Mouse (Mus musculus) kidney, postnatal 0 days (tissue): Measurements from ENCODE around the gene Ptprk. TPM values are rescaled to one million over a fixed set of nuclear protein-coding genes. Genes with fewer than 3 reads are reported as not detected.
A peak's percentile ranks its signal among the peaks of the same experiment; 100 is the strongest.

Source experiments
- ATAC-seq: fragments of 200-750 bp; cut with Nextera tagmentation; replicated peaks from 2 replicates; pipeline ENCODE4 v1.8.0; 2017; ENCODE audit warnings: low read depth, moderate number of reproducible peaks, moderate TSS enrichment, moderate library complexity; ENCODE audit not compliant: low FRiP score
- DNase-seq: peaks from one replicate; pipeline ENCODE4 v3.0.0-alpha.2; 2016; ENCODE audit warnings: low spot score
- H3K27ac ChIP-seq: fragments of 300-500 bp; sonication (generic); 2 replicates; pipeline ENCODE4 v1.5.1; 2014; ENCODE audit warnings: mild to moderate bottlenecking
- H3K27me3 ChIP-seq: fragments of 300-500 bp; sonication (generic); 2 replicates; pipeline ENCODE4 v1.6.1; 2014; ENCODE audit warnings: low read length, mixed read lengths; ENCODE audit not compliant: insufficient read depth
- H3K36me3 ChIP-seq: fragments of 300-500 bp; sonication (generic); 2 replicates; pipeline ENCODE4 v1.6.1; 2014; ENCODE audit warnings: low read length, mixed read lengths; ENCODE audit not compliant: insufficient read depth
- H3K4me1 ChIP-seq: fragments of 300-500 bp; sonication (generic); replicated peaks from 2 replicates; pipeline ENCODE4 v1.6.1; 2014; ENCODE audit warnings: antibody characterized with exemption, low read length, mixed read lengths; ENCODE audit not compliant: insufficient read depth
- H3K4me2 ChIP-seq: fragments of 300-500 bp; sonication (generic); 2 replicates; pipeline ENCODE4 v1.6.1; 2014; ENCODE audit warnings: mild to moderate bottlenecking, low read length, moderate library complexity, mixed read lengths
- H3K4me3 ChIP-seq: fragments of 300-500 bp; sonication (generic); replicated peaks from 2 replicates; pipeline ENCODE4 v1.5.1; 2014; ENCODE audit warnings: low read depth, low read length
- H3K9ac ChIP-seq: fragments of 300-500 bp; sonication (generic); 2 replicates; pipeline ENCODE4 v1.6.1; 2014; ENCODE audit warnings: low read depth, low read length
- H3K9me3 ChIP-seq: fragments of 300-500 bp; sonication (generic); replicated peaks from 2 replicates; pipeline ENCODE4 v1.6.1; 2016; ENCODE audit warnings: low read length, inconsistent platforms, mixed read lengths
- CTCF ChIP-seq: IDR thresholded peaks from 2 replicates; pipeline ENCODE4 v1.5.1; 2016; ENCODE audit warnings: antibody characterized with exemption, low read depth, mild to moderate bottlenecking, moderate library complexity
- WGBS: fragments of 180-500 bp; shearing (Covaris S2); extraction: QIAGEN DNeasy Blood & Tissue Kit; methylation state at CpG from one replicate; pipeline ENCODE4 v1.1.7; 2014; 5-methylcytosine and 5-hydroxymethylcytosine counted together
- polyA plus RNA-seq: library from polyadenylated mRNA; unstranded; fragments of >200 nt; fragmentation: Nextera tagmentation; extraction: Ambion mirVana; gene quantifications from 2 replicates; pipeline ENCODE4 v1.2.1, GENCODE M21; 2015

Gene Ptprk
- polyA plus RNA-seq, 1 experiment from 2014 or later, result 24.5 TPM

DNA sequence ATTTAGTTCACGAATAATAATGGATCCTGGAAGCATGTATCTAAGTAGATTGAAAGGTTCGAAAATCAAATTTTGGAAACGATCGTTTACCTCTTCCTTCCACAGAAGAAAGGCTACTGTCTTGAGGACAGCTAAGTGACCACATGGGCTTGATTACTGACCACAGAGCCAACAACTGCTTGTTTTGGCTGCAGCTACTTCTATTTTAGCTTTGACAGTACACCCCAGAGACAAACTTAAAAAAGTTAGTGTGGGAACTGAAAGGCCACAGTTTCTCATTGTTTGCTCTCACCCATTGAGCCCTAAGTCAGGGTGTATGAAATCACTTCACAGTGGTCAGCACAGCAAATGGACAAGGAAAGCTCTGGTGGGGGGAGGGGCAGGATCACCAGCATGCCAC lies 174.4 kb downstream of the Ptprk start:
- H3K9me3 ChIP-seq, result no peaks in the 10 kb centered on the region
- H3K9ac ChIP-seq, result no peak overlapping the region
- H3K4me1 ChIP-seq, result no peaks in the 10 kb centered on the region
- H3K27ac ChIP-seq, result no peak overlapping the region
- ATAC-seq (no peak), DNase-seq (no peak)
- no peaks in the 10 kb centered on the region for H3K27me3 ChIP-seq
- H3K36me3 ChIP-seq, result no peaks in the 10 kb centered on the region
- TF ChIP-seq CTCF, result no peak
- no peak overlapping the region for H3K4me3 ChIP-seq
- WGBS, result 66% methylated on average over 4 of the region's 4 CpGs
- H3K4me2 ChIP-seq, result no peak overlapping the region

DNA sequence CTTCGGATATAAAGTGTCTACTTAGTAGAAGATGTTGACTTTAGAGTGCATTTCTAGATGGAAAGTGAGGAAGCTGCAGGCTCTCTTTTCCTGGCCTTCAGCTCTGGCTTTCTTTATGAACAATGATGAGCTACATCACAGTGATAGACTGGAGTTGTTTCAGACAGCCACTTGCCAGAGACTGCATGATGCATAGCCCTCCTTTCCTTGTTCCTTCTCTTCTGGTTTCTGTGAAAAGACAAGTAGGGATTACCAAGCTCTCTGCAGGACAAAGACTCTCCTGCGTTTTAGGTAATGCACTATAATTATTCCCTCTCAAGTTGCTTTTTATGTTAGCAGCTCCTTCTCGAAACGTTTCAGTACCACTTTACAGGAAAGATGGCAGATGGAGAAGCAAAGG lies 176.8 kb downstream of the Ptprk start:
- no peak for TF ChIP-seq CTCF
- Histone ChIP-seq H3K9ac (no peak overlapping the region), H3K27ac (no peak overlapping the region), H3K27me3 (no peaks in the 10 kb centered on the region), H3K4me2 (no peak overlapping the region), H3K36me3 (no peaks in the 10 kb centered on the region), H3K9me3 (no peaks in the 10 kb centered on the region), H3K4me3 (no peak overlapping the region), H3K4me1 (no peaks in the 10 kb centered on the region)
- 62% methylated on average over 4 of the region's 4 CpGs for WGBS
- ATAC-seq, result no peak
- DNase-seq, result no peak

- DNase-seq, result no peak
- no peak overlapping the region for H3K27ac ChIP-seq
- no peaks in the 10 kb centered on the region for H3K4me1 ChIP-seq
- WGBS, result 83% methylated on average over 2 of the region's 2 CpGs
- TF ChIP-seq CTCF, result no peak
- ATAC-seq, result no peak
- H3K9ac ChIP-seq, result no peak overlapping the region
- H3K4me2 ChIP-seq, result no peak overlapping the region
- no peaks in the 10 kb centered on the region for H3K27me3 ChIP-seq
- H3K9me3 ChIP-seq, result no peaks in the 10 kb centered on the region
- H3K36me3 ChIP-seq, result no peaks in the 10 kb centered on the region
- H3K4me3 ChIP-seq, result no peak overlapping the region
Observed at GRCm38 (mm10) chr10:28260651-28261050, 186.0 kb downstream of the Ptprk start.

DNA sequence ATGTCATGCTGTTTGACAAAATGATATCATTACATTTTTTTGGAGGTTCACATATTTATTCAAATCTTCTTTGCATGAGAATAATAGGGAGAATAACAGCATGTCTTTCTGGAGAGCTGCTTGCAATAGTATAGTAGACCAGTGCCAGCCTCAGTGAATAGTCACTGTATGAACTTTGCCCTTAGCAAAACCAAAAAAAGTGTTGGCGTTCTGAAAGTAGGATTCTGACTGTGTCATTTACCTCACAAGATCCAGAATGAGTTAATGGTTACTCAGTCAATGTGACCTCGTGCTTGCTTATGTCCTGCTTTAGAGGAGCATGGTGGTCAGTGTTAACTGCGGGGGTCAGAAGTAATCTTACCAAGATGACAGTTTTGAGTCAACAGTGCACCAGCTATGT lies 187.5 kb downstream of the Ptprk start:
- Histone ChIP-seq H3K36me3 (0 out of 2 replicates have a peak, but pooled peaks cover 5% of the 10 kb centered on the region), H3K9me3 (no peaks in the 10 kb centered on the region), H3K4me3 (no peak overlapping the region), H3K27ac (no peak overlapping the region), H3K27me3 (no peaks in the 10 kb centered on the region), H3K4me2 (no peak overlapping the region), H3K4me1 (no peaks in the 10 kb centered on the region), H3K9ac (no peak overlapping the region)
- ATAC-seq, result 0 out of 2 replicates have a peak, but pooled peaks have one; percentile 36
- TF ChIP-seq CTCF, result no peak
- DNase-seq, result no peak
- WGBS, result 69% methylated on average over 3 of the region's 3 CpGs

GRCm38 (mm10) chr10:28263546-28263945 lies 188.9 kb downstream of the Ptprk start:
- Histone ChIP-seq H3K9ac (no peak overlapping the region), H3K36me3 (0 out of 2 replicates have a peak, but pooled peaks cover 5% of the 10 kb centered on the region), H3K9me3 (no peaks in the 10 kb centered on the region), H3K27ac (no peak overlapping the region), H3K27me3 (no peaks in the 10 kb centered on the region), H3K4me2 (no peak overlapping the region), H3K4me1 (no peaks in the 10 kb centered on the region), H3K4me3 (no peak overlapping the region)
- DNase-seq (no peak), ATAC-seq (no peak)
- whole genome bisulfite sequencing, result 92% methylated on average over 2 of the region's 2 CpGs
- no peak for TF ChIP-seq CTCF

GRCm38 (mm10) chr10:28270273-28270672 lies 195.7 kb downstream of the Ptprk start:
- no peak overlapping the region for H3K9ac ChIP-seq
- no peaks in the 10 kb centered on the region for H3K9me3 ChIP-seq
- DNase-seq, result no peak
- no peak overlapping the region for H3K27ac ChIP-seq
- no peak overlapping the region for H3K4me3 ChIP-seq
- H3K4me2 ChIP-seq, result no peak overlapping the region
- no peak for TF ChIP-seq CTCF
- 0 out of 2 replicates have a peak, but pooled peaks have one; percentile 52 for ATAC-seq
- H3K4me1 ChIP-seq, result no peaks in the 10 kb centered on the region
- H3K27me3 ChIP-seq, result no peaks in the 10 kb centered on the region
- 0 out of 2 replicates have a peak, but pooled peaks cover 5% of the 10 kb centered on the region for H3K36me3 ChIP-seq
- WGBS, result 53% methylated on average over 4 of the region's 4 CpGs
